In genomic region chr4:142077572-142078271, GRCm38 (mm10) we compare ENCODE assay signal across 8 mouse cellular contexts. TPM values are rescaled to one million over a fixed set of nuclear protein-coding genes. Genes with fewer than 3 reads are reported as not detected.
DNase-seq lines count a peak whose midpoint lies in the region; ATAC-seq lines count a peak whose summit lies in the region.

No protein-coding gene starts in this region.

- peaks cover 66% of the 10 kb centered on the region for H3K4me1 ChIP-seq in liver, embryonic 15.5 days (replicated peaks)

- H3K4me3 ChIP-seq in liver, embryonic 15.5 days (replicated peaks), result no peak overlapping the region

- intact Hi-C loops in heart, postnatal 14 days (cut with DNase I), result no loop called here

- DNase-seq in gastrocnemius, postnatal 25 days, result peak; percentile 33
- DNase-seq in gastrocnemius, postnatal 10 days, result no peak
- DNase-seq in 3T3-L1 (ENCODE audit: low read depth, low spot score), result peak; percentile 9
- DNase-seq in adrenal gland, postnatal 36 days, result peak; percentile 56 to 67
- peak; percentile 59 to 63 for DNase-seq in heart, postnatal 14 days
- no peak for DNase-seq in urinary bladder, postnatal 14 days (ENCODE audit: low spot score)

- peaks cover 10% of the 10 kb centered on the region for H3K27me3 ChIP-seq in liver, embryonic 15.5 days

- ATAC-seq in liver, embryonic 15.5 days (ENCODE audit: insufficient read depth), result no peak
- no peak for ATAC-seq in erythroid progenitor cell, adult 5-6 weeks (replicated peaks; ENCODE audit: low FRiP score, poor library complexity, severe bottlenecking)

- WGBS in liver, embryonic 15.5 days (ENCODE audit: insufficient replicate concordance), result 19% methylated on average over 18 of the region's 18 CpGs

- H3K9me3 ChIP-seq in liver, embryonic 15.5 days (replicated peaks), result no peaks in the 10 kb centered on the region

- H3K27ac ChIP-seq in liver, embryonic 15.5 days (replicated peaks), result peak overlapping the region; percentile 25

- no peaks in the 10 kb centered on the region for H3K36me3 ChIP-seq in liver, embryonic 15.5 days (replicated peaks)

- H3K9ac ChIP-seq in liver, embryonic 15.5 days, result no peak overlapping the region

- 0 out of 2 replicates have a peak overlapping the region, but pooled peaks have one; percentile 12 for H3K4me2 ChIP-seq in liver, embryonic 15.5 days

RNA-seq across cellular contexts. Expression of gene Tmem51, which starts 6.4 kb away (rescaled TPM):
- 1 to 10 TPM in 1 of 2 experiments, under 1 TPM in 1; 0.61 to 1.2 TPM for total RNA-seq in gastrocnemius, postnatal 25 days (2021)
- total RNA-seq in gastrocnemius, postnatal 10 days (2021), result 1 to 10 TPM; 4.3 to 4.9 TPM
- 1 to 10 TPM; 4.9 to 5.0 TPM for total RNA-seq in adrenal gland, postnatal 36 days (2021)
- 10 to 100 TPM; 12.0 to 12.7 TPM for total RNA-seq in heart, postnatal 14 days (2021)
- 16.2 and 17.6 TPM in 2 replicates for polyA plus RNA-seq in liver, embryonic 15.5 days (2015; fragmentation: Nextera tagmentation; extraction: Ambion mirVana)
- 1.8 TPM in 1 of 2 replicates, not detected in the other for total RNA-seq in erythroid progenitor cell, adult 5-6 weeks (2015; ENCODE audit: low replicate concordance)
- total RNA-seq in erythroid progenitor cell, adult 5-6 weeks (2017; ENCODE audit: low replicate concordance), result 1.2 and 1.4 TPM in 2 replicates

Comparison
In these comparisons a context has a peak if more than half of its experiments do, and no peak if none do; other contexts are left out.
1. DNase-seq: peak in gastrocnemius, postnatal 25 days (single experiment), 3T3-L1 (single experiment), adrenal gland, postnatal 36 days (2 of 2) and heart, postnatal 14 days (2 of 2); none in gastrocnemius, postnatal 10 days (single experiment) and urinary bladder, postnatal 14 days (single experiment).